7 mouse cellular contexts compared by ENCODE assay signal in the genomic region with DNA sequence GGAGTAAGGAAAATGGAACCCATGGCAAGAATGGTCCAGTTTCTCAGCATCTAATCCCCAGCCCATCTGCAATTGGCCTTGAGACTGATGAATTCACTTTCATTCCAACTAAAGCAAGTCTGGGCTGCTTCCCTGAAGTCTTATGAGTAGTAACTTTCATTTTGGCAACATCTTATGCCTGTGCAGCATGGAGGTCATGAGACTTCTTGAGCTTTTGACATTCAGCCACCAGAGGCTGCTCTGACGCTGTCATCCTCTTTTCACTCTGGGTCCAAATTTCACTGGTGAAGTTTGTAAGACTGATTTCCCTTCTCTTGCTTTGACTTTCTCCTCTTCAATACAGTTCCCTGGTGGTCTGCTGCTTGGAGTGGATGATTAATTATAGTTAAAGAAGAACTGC.
DNase-seq lines count a peak whose midpoint lies in the region; ATAC-seq and TF ChIP-seq lines count a peak whose summit lies in the region.

No protein-coding gene starts in this region.

- ATAC-seq in midbrain, embryonic 14.5 days (ENCODE audit: low FRiP score, low TSS enrichment) = no peak
- ATAC-seq in midbrain, embryonic 15.5 days (replicated peaks) = no peak
- no peak for ATAC-seq in midbrain, embryonic 11.5 days (ENCODE audit: low FRiP score)

- no peaks in the 10 kb centered on the region for H3K79me2 ChIP-seq in myocyte (ENCODE audit: control insufficient read depth, insufficient read depth)

- no peak overlapping the region for H3K4me2 ChIP-seq in midbrain, embryonic 14.5 days (ENCODE audit: low read length)
- H3K4me2 ChIP-seq in midbrain, embryonic 15.5 days = no peak overlapping the region
- peak overlapping the region; percentile 54 for H3K4me2 ChIP-seq in myocyte (ENCODE audit: low read depth)
- no peak overlapping the region for H3K4me2 ChIP-seq in midbrain, embryonic 11.5 days

- no peak overlapping the region for H3K27ac ChIP-seq in midbrain, embryonic 14.5 days (replicated peaks; ENCODE audit: low read depth, low read length)
- H3K27ac ChIP-seq in midbrain, embryonic 15.5 days = no peak overlapping the region
- no peak overlapping the region for H3K27ac ChIP-seq in bone marrow, adult 2 months (ENCODE audit: control insufficient read depth, insufficient read depth, low read depth, low read length, poor library complexity)
- H3K27ac ChIP-seq in midbrain, embryonic 11.5 days (ENCODE audit: low read depth, low read length) = no peak overlapping the region

- no peaks in the 10 kb centered on the region for H3K36me3 ChIP-seq in midbrain, embryonic 14.5 days (ENCODE audit: control insufficient read depth, insufficient read depth, low read length)
- no peaks in the 10 kb centered on the region for H3K36me3 ChIP-seq in midbrain, embryonic 15.5 days (replicated peaks)
- no peaks in the 10 kb centered on the region for H3K36me3 ChIP-seq in myocyte (ENCODE audit: control insufficient read depth, insufficient read depth)
- H3K36me3 ChIP-seq in midbrain, embryonic 11.5 days (ENCODE audit: control insufficient read depth, insufficient read depth, low read length) = no peaks in the 10 kb centered on the region

- no peaks in the 10 kb centered on the region for H3K9me3 ChIP-seq in midbrain, embryonic 14.5 days (ENCODE audit: control insufficient read depth, low read length)
- H3K9me3 ChIP-seq in midbrain, embryonic 15.5 days = no peaks in the 10 kb centered on the region
- H3K9me3 ChIP-seq in midbrain, embryonic 11.5 days (ENCODE audit: control insufficient read depth, low read length) = no peaks in the 10 kb centered on the region

- TF ChIP-seq CTCF in bone marrow, adult 2 months (IDR thresholded peaks at IDR 0.05; ENCODE audit: control insufficient read depth, insufficient read depth, low read length) = 0 out of 2 replicates have a peak, but pooled peaks have one; percentile 6

- H3K27me3 ChIP-seq in midbrain, embryonic 14.5 days (ENCODE audit: control insufficient read depth, insufficient read depth, low read length) = 0 out of 2 replicates have a peak, but pooled peaks cover 7% of the 10 kb centered on the region
- H3K27me3 ChIP-seq in midbrain, embryonic 15.5 days (replicated peaks) = no peaks in the 10 kb centered on the region
- no peaks in the 10 kb centered on the region for H3K27me3 ChIP-seq in myocyte (ENCODE audit: control insufficient read depth, insufficient read depth, insufficient read length)
- H3K27me3 ChIP-seq in midbrain, embryonic 11.5 days (ENCODE audit: control insufficient read depth, insufficient read depth, low read length) = peaks cover 3% of the 10 kb centered on the region

- intact Hi-C loops in heart, postnatal 36 days (cut with DNase I) = no loop called here

- no peaks in the 10 kb centered on the region for H3K4me1 ChIP-seq in midbrain, embryonic 14.5 days (ENCODE audit: control insufficient read depth, insufficient read depth, low read length)
- no peaks in the 10 kb centered on the region for H3K4me1 ChIP-seq in midbrain, embryonic 15.5 days
- no peaks in the 10 kb centered on the region for H3K4me1 ChIP-seq in bone marrow, adult 2 months (ENCODE audit: control insufficient read depth, insufficient read depth, low read length)
- no peaks in the 10 kb centered on the region for H3K4me1 ChIP-seq in midbrain, embryonic 11.5 days (ENCODE audit: control insufficient read depth, insufficient read depth, low read length)

- H3K9ac ChIP-seq in midbrain, embryonic 14.5 days (replicated peaks; ENCODE audit: low read length) = no peak overlapping the region
- no peak overlapping the region for H3K9ac ChIP-seq in midbrain, embryonic 15.5 days
- no peak overlapping the region for H3K9ac ChIP-seq in midbrain, embryonic 11.5 days (ENCODE audit: low read length)

- peak; percentile 32 for DNase-seq in midbrain, embryonic 14.5 days
- DNase-seq in heart, postnatal 36 days = peak; percentile 12 to 43
- DNase-seq in midbrain, embryonic 11.5 days (ENCODE audit: low spot score, missing footprints) = no peak
- DNase-seq in layer of hippocampus, adult 9-10 months (ENCODE audit: low spot score) = no peak

- 42% methylated on average over 1 of the region's 1 CpGs for WGBS in midbrain, embryonic 14.5 days
- WGBS in midbrain, embryonic 15.5 days = 57% methylated on average over 1 of the region's 1 CpGs
- WGBS in bone marrow, adult 2 months = 16% methylated on average over 1 of the region's 1 CpGs
- WGBS in midbrain, embryonic 11.5 days = 45% methylated on average over 1 of the region's 1 CpGs

- no peak overlapping the region for H3ac ChIP-seq in myocyte (ENCODE audit: control insufficient read depth, insufficient read length)

- no peak overlapping the region for H3K4me3 ChIP-seq in midbrain, embryonic 14.5 days (replicated peaks; ENCODE audit: low read depth, low read length)
- H3K4me3 ChIP-seq in midbrain, embryonic 15.5 days = no peak overlapping the region
- H3K4me3 ChIP-seq in bone marrow, adult 2 months (replicated peaks; ENCODE audit: control insufficient read depth, low read depth, low read length) = no peak overlapping the region
- no peak overlapping the region for H3K4me3 ChIP-seq in myocyte
- no peak overlapping the region for H3K4me3 ChIP-seq in midbrain, embryonic 11.5 days (ENCODE audit: low read depth, low read length)

- no peak for TF ChIP-seq POLR2A in bone marrow, adult 2 months (IDR thresholded peaks at IDR 0.05; ENCODE audit: borderline replicate concordance, control insufficient read depth, low read depth, low read length)
- TF ChIP-seq POLR2A in myocyte (IDR thresholded peaks at IDR 0.05; ENCODE audit: insufficient read length, low read depth) = no peak

TF ChIP-seq in myocyte, 11 proteins besides CTCF, POLR2A, EP300 and RAD21:
- TF ChIP-seq MYOG (IDR thresholded peaks at IDR 0.05; ENCODE audit: control insufficient read depth in 1 of 3, insufficient read depth in 1 of 3, insufficient read length in 2 of 3, low read depth in 2 of 3) (no peak), E2F4 (IDR thresholded peaks at IDR 0.05; ENCODE audit: insufficient read depth) (no peak), CEBPB (IDR thresholded peaks at IDR 0.05; ENCODE audit: insufficient read depth, poor library complexity, severe bottlenecking) (no peak), SRF (IDR thresholded peaks at IDR 0.05; ENCODE audit: control insufficient read depth, insufficient read length, low read depth) (no peak), USF1 (IDR thresholded peaks at IDR 0.05; ENCODE audit: low read depth) (no peak), TCF3 (IDR thresholded peaks at IDR 0.05; ENCODE audit: insufficient read length, low read depth) (no peak), MAX (IDR thresholded peaks at IDR 0.05; ENCODE audit: low read depth) (no peak), TCF12 (IDR thresholded peaks at IDR 0.05; ENCODE audit: insufficient read depth, poor library complexity, severe bottlenecking) (no peak), MYOD1 (IDR thresholded peaks at IDR 0.05; ENCODE audit: control insufficient read depth in 1 of 3, insufficient read length in 2 of 3, low read depth in 2 of 3) (no peak), POLR2AphosphoS2 (IDR thresholded peaks at IDR 0.05; ENCODE audit: insufficient read length, low read depth) (no peak), REST (IDR thresholded peaks at IDR 0.05; ENCODE audit: insufficient read depth, insufficient read length) (no peak)
TF ChIP-seq in myocyte: peak in this region for 0.

Comparison
In these comparisons a context has a peak if more than half of its experiments do, and no peak if none do; other contexts are left out.
1. DNase-seq: peak in midbrain, embryonic 14.5 days (single experiment) and heart, postnatal 36 days (2 of 2); none in midbrain, embryonic 11.5 days (single experiment) and layer of hippocampus, adult 9-10 months (single experiment).